Mouse (Mus musculus): ENCODE measurements around the gene Slc38a3.

DNA sequence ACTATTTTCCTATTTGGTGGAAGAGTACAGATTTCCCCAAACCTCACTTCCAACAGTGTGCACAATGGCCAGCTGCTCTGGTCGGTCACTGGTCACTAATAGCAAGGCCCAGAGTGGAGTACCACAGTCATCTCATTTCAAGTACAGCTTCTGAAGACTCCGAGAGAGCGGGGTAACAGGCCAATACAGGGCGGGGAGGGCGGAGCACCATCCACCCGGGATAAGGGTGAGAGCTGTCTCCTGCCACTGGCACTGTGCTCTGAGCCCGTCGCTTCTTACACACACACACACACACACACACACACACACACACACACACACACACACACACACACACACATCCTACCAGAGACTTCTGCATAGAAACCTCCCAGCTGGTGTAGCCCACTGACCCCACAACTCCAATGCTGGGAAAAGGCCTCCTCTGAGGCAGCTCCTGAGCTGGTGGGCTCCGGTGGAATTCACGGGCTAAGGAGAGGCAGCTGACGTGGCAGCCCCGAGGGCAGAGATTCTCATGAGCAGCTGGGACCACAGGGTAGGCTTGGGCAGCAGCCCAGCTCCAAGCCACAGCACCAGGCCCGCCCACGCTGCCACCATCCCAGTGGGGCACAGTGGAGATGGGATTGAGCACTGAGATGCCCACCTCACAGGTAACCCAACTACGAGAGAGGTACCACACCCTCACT, 43.0 kb downstream of the Slc38a3 start:
- TF ChIP-seq CTCF (IDR thresholded peaks at IDR 0.05; ENCODE audit: low read depth) (no peak), EP300 (IDR thresholded peaks at IDR 0.05; ENCODE audit: low read depth) (no peak)

Data from liver, embryonic 14.5 days (tissue).